ENCODE assay signal across 11 mouse cellular contexts in the genomic region with DNA sequence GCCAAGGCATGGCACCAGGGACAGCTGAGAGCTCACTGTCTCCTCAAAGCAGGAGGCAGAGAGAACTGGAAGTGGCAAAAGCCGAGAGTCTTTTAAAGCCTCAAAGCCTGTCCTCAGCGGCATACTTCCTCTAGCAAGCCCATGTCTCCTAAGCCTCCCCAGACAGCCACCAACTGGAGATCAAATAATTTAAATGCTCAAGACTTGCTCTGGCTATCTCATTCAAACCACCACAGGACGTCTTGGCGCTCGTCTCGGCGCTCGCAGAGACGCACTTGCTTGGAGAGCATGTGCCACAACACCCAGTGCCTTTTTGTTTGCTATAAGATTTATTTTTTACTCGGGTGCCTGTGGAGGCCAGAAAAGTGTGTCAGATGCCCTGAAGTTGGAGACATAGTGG.
DNase-seq lines count a peak whose midpoint lies in the region; ATAC-seq and TF ChIP-seq lines count a peak whose summit lies in the region.
"Had no signal": no experiment of that assay in that cellular context is flagged by ENCODE, and none has a peak within 500 bp of the region (broad histone marks: within the 10 kb centered on the region; RNA-seq: fewer than 3 reads in every experiment).

No protein-coding gene starts in this region.

- no peaks in the 10 kb centered on the region for H3K9me3 ChIP-seq in forebrain, embryonic 13.5 days (replicated peaks)
- no peaks in the 10 kb centered on the region for H3K9me3 ChIP-seq in midbrain, embryonic 10.5 days (replicated peaks)
- H3K9me3 ChIP-seq: liver, embryonic 13.5 days had no signal

- no peak for TF ChIP-seq CTCF in left cerebral cortex, adult 2 months (IDR thresholded peaks at IDR 0.05)
- TF ChIP-seq CTCF in olfactory bulb, adult 2 months (IDR thresholded peaks at IDR 0.05; ENCODE audit: insufficient read depth, low read depth, low read length), result no peak

- no peak overlapping the region for H3K9ac ChIP-seq in forebrain, embryonic 13.5 days
- H3K9ac ChIP-seq: liver, embryonic 13.5 days had no signal

- DNase-seq in left cerebral cortex, adult 2 months (ENCODE audit: extremely low spot score in 1 of 2, low spot score in 2 of 2), result no peak
- DNase-seq in left cerebral cortex, adult 8-10 months (ENCODE audit: low spot score in 2 of 2), result no peak
- no peak for DNase-seq in midbrain, embryonic 10.5 days (ENCODE audit: low spot score)
- no peak for DNase-seq in gastrocnemius, adult 8-10 months (ENCODE audit: low spot score in 2 of 2)
- no peak for DNase-seq in layer of hippocampus, adult 9-11 months
- DNase-seq in left cerebral cortex, adult 11 months (ENCODE audit: low spot score), result no peak

- peak overlapping the region; percentile 56 for H3K27ac ChIP-seq in left cerebral cortex, adult 2 months
- peak overlapping the region; percentile 85 for H3K27ac ChIP-seq in forebrain, embryonic 13.5 days
- peak overlapping the region; percentile 72 for H3K27ac ChIP-seq in midbrain, embryonic 10.5 days (replicated peaks)
- H3K27ac ChIP-seq in olfactory bulb, adult 2 months (ENCODE audit: insufficient read depth, low read depth, low read length), result peak overlapping the region; percentile 72
- H3K27ac ChIP-seq: liver, embryonic 13.5 days had no signal

- no peaks in the 10 kb centered on the region for H3K36me3 ChIP-seq in forebrain, embryonic 13.5 days (ENCODE audit: poor library complexity, severe bottlenecking)
- H3K36me3 ChIP-seq in midbrain, embryonic 10.5 days, result no peaks in the 10 kb centered on the region
- H3K36me3 ChIP-seq: liver, embryonic 13.5 days had no signal

- H3K27me3 ChIP-seq in forebrain, embryonic 13.5 days, result no peaks in the 10 kb centered on the region
- no peaks in the 10 kb centered on the region for H3K27me3 ChIP-seq in midbrain, embryonic 10.5 days (ENCODE audit: low read depth, poor library complexity, severe bottlenecking)
- H3K27me3 ChIP-seq: liver, embryonic 13.5 days had no signal

- ATAC-seq in forebrain, embryonic 13.5 days, result no peak
- ATAC-seq: activated CD4-positive, CD25-positive, alpha-beta regulatory T cell, adult 4 months had no signal

- WGBS in forebrain, embryonic 13.5 days, result 68% methylated on average over 10 of the region's 10 CpGs
- 88% methylated on average over 10 of the region's 10 CpGs for WGBS in midbrain, embryonic 10.5 days
- WGBS in olfactory bulb, adult 2 months, result 39% methylated on average over 10 of the region's 10 CpGs

- no peak overlapping the region for H3K4me3 ChIP-seq in left cerebral cortex, adult 2 months
- H3K4me3 ChIP-seq in forebrain, embryonic 13.5 days, result no peak overlapping the region
- H3K4me3 ChIP-seq in midbrain, embryonic 10.5 days, result no peak overlapping the region
- no peak overlapping the region for H3K4me3 ChIP-seq in olfactory bulb, adult 2 months (ENCODE audit: insufficient read depth, low read depth, low read length)
- H3K4me3 ChIP-seq: liver, embryonic 13.5 days; myocyte had no signal

- TF ChIP-seq POLR2A in olfactory bulb, adult 2 months (IDR thresholded peaks at IDR 0.05; ENCODE audit: insufficient read depth, low read depth, low read length), result no peak

- intact Hi-C loops in left cerebral cortex, adult 2 months (cut with DNase I), result loop anchor here (1.0 to 10.0 kb wide), 4 partner anchors 67 to 305 kb away; a partner anchor contains a TSS

- peaks cover 52% of the 10 kb centered on the region for H3K4me1 ChIP-seq in forebrain, embryonic 13.5 days
- H3K4me1 ChIP-seq in midbrain, embryonic 10.5 days, result peaks cover 42% of the 10 kb centered on the region
- peaks cover 27% of the 10 kb centered on the region for H3K4me1 ChIP-seq in olfactory bulb, adult 2 months (ENCODE audit: control insufficient read depth, insufficient read depth, low read length)
- H3K4me1 ChIP-seq: liver, embryonic 13.5 days had no signal

- H3K4me2 ChIP-seq in forebrain, embryonic 13.5 days, result peak overlapping the region; percentile 25; the same call in 1 of the 2 replicates
- H3K4me2 ChIP-seq: liver, embryonic 13.5 days had no signal
